Mouse (Mus musculus): ENCODE data around the gene Krt88. TPM values are rescaled to one million over a fixed set of nuclear protein-coding genes. Genes with fewer than 3 reads are reported as not detected.

The Krt88 gene
- 3.5 TPM for polyA plus RNA-seq (2014; fragmentation: Illumina TruSeq; extraction: RNeasy Lipid Tissue Mini Kit (QIAGEN cat#74804); ENCODE audit: low read depth, low replicate concordance)

DNA sequence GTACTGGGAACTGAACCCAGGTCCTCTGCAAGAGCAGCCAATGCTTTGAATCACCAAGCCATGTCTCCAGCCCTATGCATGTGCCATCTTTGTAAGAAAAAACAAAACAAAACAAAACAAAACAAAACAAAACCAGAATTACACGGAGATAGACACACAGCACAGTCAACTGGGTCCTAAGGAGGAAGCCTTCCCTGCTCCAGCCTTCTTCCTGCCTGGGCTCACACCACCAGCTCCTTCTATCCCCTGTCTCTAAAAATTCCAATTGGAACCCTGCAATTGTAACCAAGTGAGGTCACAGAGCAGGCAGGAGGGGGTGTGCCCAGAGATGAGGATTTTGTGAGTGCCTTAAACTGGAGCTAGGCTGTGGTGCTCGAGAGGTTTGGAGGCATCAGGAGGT is at the start of gene Krt88:
Gene Krt88 (plus strand): TSS at position 301 of the 400 bp plus-strand sequence.

DNA sequence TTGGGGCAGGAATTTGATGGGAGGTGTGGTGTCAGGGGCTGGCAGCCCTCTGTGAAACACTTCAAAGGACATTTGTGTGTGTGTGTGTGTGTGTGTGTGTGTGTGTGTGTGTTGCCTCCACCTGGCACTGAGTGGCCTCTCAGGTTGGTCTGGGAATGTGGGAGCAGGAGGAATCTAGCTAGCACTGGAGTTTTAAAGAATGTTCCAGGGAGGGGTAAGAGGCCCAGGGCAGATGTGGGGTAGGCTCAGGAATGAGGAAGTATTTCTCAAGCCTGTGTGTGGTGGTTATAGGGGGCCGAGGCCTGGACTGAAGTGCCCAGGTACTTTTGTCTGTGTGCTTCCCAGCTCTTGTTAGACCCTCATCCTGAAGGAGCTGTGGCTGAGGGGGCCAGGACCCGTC is 36.8 kb upstream of the Krt88 start, which contains the start of gene Krt7:
Gene Krt7 (plus strand): TSS at position 269 of the 400 bp plus-strand sequence.

DNA sequence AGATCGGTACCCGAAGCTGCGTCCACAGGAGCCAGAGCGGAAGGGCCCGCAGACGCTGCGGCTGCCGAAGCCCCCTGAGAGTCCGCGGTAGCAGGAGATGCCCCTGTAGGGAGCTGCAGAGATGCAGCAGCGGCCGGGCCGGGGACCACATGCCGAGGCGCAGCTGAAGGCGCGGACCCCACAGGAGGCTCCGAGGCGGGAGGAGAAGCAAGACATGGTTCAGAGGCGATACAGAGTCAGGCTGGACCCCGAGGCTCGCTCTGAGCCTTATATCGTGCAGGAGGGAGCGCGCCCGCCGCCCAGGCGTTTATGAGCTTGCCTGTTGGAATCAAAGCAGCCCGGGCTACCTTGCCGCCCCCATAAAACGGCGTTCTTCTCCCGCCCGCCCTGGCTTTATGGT is 9.0 kb upstream of the Krt88 start, which contains the start of gene Krt87:
Gene Krt87 (minus strand): TSS at position 250 of the 400 bp plus-strand sequence.

DNA sequence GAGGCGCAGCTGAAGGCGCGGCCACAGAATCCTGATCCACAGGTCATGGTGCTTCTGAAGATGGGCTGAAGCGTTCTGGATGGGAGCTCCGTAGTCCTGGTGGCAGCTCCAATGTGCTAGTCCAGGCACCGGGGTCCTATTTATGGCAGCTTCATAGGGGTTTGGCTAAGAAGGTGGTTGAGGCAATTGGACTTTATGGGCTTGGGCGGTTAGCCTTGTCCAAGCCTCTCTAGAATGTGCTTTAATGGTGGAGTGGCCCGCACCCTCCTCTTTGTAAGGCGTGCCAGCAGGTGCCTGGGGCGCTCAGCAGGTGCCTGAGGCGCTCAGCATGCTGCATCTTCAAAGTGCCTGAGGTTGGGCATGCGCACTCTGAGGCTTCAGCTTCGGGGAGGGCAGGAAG is 16.1 kb downstream of the Krt88 start, which contains the start of gene Krt81:
Gene Krt81 (minus strand): TSS at position 101 of the 400 bp plus-strand sequence.

DNA sequence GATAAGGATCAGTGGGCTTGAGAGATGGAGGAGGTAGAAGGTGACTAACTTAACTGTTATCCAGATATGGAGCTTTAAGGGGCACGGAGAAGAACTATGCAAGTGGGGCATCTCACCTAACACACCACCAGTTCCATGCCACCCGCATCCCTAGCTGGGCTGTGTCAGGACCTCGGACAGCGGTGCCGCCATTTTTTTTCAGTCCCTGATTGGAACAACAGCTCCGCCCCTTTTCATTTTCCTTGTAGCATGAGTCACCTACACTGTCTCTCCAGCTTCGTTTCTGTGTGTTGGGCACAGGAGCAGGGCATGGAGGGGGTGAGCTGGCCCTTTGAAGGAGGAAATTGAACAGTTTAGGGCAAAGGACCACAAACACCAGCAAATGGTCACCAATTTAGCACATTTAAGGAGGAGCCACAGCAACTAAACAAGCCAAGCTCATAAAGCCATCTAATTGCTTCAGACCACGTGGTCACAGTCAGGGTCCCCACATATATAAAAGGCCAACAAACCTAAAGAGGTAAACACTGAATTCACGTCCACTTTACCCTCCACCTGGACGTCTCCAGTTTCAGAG is 25.5 kb downstream of the Krt88 start, which contains the start of gene Krt86:
Gene Krt86 (plus strand): TSS at position 527 of the 577 bp plus-strand sequence.

DNA sequence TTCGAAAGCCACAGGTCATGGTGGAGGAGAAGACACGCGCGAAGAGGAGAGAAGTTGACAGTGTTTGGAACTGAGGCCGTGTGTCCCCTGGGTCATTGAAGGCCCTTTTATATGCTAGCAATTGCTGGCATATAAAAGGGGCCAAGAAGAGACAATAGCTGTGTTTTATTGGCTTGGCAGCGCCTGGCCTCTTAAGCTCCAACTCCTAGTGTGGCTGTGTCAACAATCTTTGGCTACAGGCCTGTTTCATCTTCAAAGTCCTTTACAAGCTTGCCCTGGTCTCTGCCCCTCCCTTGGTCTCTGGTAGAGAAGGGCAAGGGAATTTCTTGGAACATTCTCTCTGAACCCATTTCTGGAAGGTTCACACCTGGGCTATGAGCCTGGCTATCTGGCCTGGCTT is 43.9 kb downstream of the Krt88 start, which contains the start of gene Krt83:
Gene Krt83 (minus strand): TSS at position 82 of the 400 bp plus-strand sequence.

Other genes starting within 250 kb of the Krt88 start
- 4.1 TPM for gene Grasp, start 223.6 kb upstream of the Krt88 start, polyA plus RNA-seq (2014; fragmentation: Illumina TruSeq; extraction: RNeasy Lipid Tissue Mini Kit (QIAGEN cat#74804); ENCODE audit: low read depth, low replicate concordance)
- gene Nr4a1, start 193.5 kb upstream of the Krt88 start, polyA plus RNA-seq (2014; fragmentation: Illumina TruSeq; extraction: RNeasy Lipid Tissue Mini Kit (QIAGEN cat#74804); ENCODE audit: low read depth, low replicate concordance) = 34.9 TPM
- 23.9 TPM for gene Atg101, start 163.5 kb upstream of the Krt88 start, polyA plus RNA-seq (2014; fragmentation: Illumina TruSeq; extraction: RNeasy Lipid Tissue Mini Kit (QIAGEN cat#74804); ENCODE audit: low read depth, low replicate concordance)
- 3.1 TPM for gene 6030408B16Rik, start 154.5 kb upstream of the Krt88 start, polyA plus RNA-seq (2014; fragmentation: Illumina TruSeq; extraction: RNeasy Lipid Tissue Mini Kit (QIAGEN cat#74804); ENCODE audit: low read depth, low replicate concordance)
- 5.3 TPM for gene Krt80, start 77.6 kb upstream of the Krt88 start, polyA plus RNA-seq (2014; fragmentation: Illumina TruSeq; extraction: RNeasy Lipid Tissue Mini Kit (QIAGEN cat#74804); ENCODE audit: low read depth, low replicate concordance)
- 24.7 TPM for gene Krt7, start 36.7 kb upstream of the Krt88 start, polyA plus RNA-seq (2014; fragmentation: Illumina TruSeq; extraction: RNeasy Lipid Tissue Mini Kit (QIAGEN cat#74804); ENCODE audit: low read depth, low replicate concordance)
- gene Krt87, start 8.9 kb upstream of the Krt88 start, polyA plus RNA-seq (2014; fragmentation: Illumina TruSeq; extraction: RNeasy Lipid Tissue Mini Kit (QIAGEN cat#74804); ENCODE audit: low read depth, low replicate concordance) = not detected
- not detected for gene Krt81, start 16.0 kb downstream of the Krt88 start, polyA plus RNA-seq (2014; fragmentation: Illumina TruSeq; extraction: RNeasy Lipid Tissue Mini Kit (QIAGEN cat#74804); ENCODE audit: low read depth, low replicate concordance)
- not detected for gene Krt86, start 25.7 kb downstream of the Krt88 start, polyA plus RNA-seq (2014; fragmentation: Illumina TruSeq; extraction: RNeasy Lipid Tissue Mini Kit (QIAGEN cat#74804); ENCODE audit: low read depth, low replicate concordance)
- gene Krt83, start 43.8 kb downstream of the Krt88 start, polyA plus RNA-seq (2014; fragmentation: Illumina TruSeq; extraction: RNeasy Lipid Tissue Mini Kit (QIAGEN cat#74804); ENCODE audit: low read depth, low replicate concordance) = not detected
- gene Gm49425, start 69.5 kb downstream of the Krt88 start, polyA plus RNA-seq (2014; fragmentation: Illumina TruSeq; extraction: RNeasy Lipid Tissue Mini Kit (QIAGEN cat#74804); ENCODE audit: low read depth, low replicate concordance) = not detected
- gene Krt84, start 85.1 kb downstream of the Krt88 start, polyA plus RNA-seq (2014; fragmentation: Illumina TruSeq; extraction: RNeasy Lipid Tissue Mini Kit (QIAGEN cat#74804); ENCODE audit: low read depth, low replicate concordance) = not detected
- gene Krt82, start 102.9 kb downstream of the Krt88 start, polyA plus RNA-seq (2014; fragmentation: Illumina TruSeq; extraction: RNeasy Lipid Tissue Mini Kit (QIAGEN cat#74804); ENCODE audit: low read depth, low replicate concordance) = not detected
- not detected for gene Krt90, start 115.2 kb downstream of the Krt88 start, polyA plus RNA-seq (2014; fragmentation: Illumina TruSeq; extraction: RNeasy Lipid Tissue Mini Kit (QIAGEN cat#74804); ENCODE audit: low read depth, low replicate concordance)
- gene Krt75, start 126.2 kb downstream of the Krt88 start, polyA plus RNA-seq (2014; fragmentation: Illumina TruSeq; extraction: RNeasy Lipid Tissue Mini Kit (QIAGEN cat#74804); ENCODE audit: low read depth, low replicate concordance) = not detected
- gene Gm5414, start 180.4 kb downstream of the Krt88 start, polyA plus RNA-seq (2014; fragmentation: Illumina TruSeq; extraction: RNeasy Lipid Tissue Mini Kit (QIAGEN cat#74804); ENCODE audit: low read depth, low replicate concordance) = not detected
- not detected for gene Gm5478, start 199.6 kb downstream of the Krt88 start, polyA plus RNA-seq (2014; fragmentation: Illumina TruSeq; extraction: RNeasy Lipid Tissue Mini Kit (QIAGEN cat#74804); ENCODE audit: low read depth, low replicate concordance)
- gene Krt6b, start 232.5 kb downstream of the Krt88 start, polyA plus RNA-seq (2014; fragmentation: Illumina TruSeq; extraction: RNeasy Lipid Tissue Mini Kit (QIAGEN cat#74804); ENCODE audit: low read depth, low replicate concordance) = not detected
- gene Krt6a, start 246.6 kb downstream of the Krt88 start, polyA plus RNA-seq (2014; fragmentation: Illumina TruSeq; extraction: RNeasy Lipid Tissue Mini Kit (QIAGEN cat#74804); ENCODE audit: low read depth, low replicate concordance) = not detected

Measured in adipose tissue, adult 10 weeks (tissue).